Mouse (Mus musculus) embryo, embryonic 10 days (tissue): ENCODE data around the gene Pgm2.

ENCODE experiments used
- DNase-seq: peaks from one replicate; pipeline ENCODE4 v3.0.0-alpha.2; 2015; ENCODE audit warnings: low spot score

The Pgm2 gene

DNA sequence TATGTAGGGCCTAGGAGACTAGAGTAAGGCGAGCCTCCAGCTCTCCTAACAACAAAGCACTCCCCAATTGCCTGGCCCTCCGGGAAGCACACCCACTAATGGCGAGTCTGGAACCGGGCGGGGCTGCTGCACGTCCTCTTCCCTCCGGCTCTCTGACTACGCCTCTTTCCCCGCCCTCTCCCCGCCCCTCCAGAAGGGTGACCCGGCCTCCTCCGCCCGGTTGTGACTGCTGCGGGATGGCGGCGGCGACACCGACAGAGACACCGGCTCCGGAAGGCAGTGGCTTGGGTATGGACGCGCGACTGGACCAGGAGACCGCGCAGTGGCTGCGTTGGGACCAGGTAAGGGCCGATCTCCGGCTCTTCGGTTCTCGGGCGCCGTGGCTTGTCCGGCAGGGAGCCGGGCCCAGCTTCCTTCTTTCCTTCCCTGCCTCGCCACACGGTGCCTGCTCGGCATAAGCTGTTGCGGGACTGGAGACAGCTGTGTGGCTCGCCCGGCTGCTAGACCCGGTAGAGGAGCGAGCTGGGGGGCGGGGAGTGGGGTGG lies at the start of gene Pgm2:
Gene Pgm2, plus strand, starts transcription at position 203 of the 545 bp plus-strand sequence.
- peak; percentile 88 for DNase-seq

DNA sequence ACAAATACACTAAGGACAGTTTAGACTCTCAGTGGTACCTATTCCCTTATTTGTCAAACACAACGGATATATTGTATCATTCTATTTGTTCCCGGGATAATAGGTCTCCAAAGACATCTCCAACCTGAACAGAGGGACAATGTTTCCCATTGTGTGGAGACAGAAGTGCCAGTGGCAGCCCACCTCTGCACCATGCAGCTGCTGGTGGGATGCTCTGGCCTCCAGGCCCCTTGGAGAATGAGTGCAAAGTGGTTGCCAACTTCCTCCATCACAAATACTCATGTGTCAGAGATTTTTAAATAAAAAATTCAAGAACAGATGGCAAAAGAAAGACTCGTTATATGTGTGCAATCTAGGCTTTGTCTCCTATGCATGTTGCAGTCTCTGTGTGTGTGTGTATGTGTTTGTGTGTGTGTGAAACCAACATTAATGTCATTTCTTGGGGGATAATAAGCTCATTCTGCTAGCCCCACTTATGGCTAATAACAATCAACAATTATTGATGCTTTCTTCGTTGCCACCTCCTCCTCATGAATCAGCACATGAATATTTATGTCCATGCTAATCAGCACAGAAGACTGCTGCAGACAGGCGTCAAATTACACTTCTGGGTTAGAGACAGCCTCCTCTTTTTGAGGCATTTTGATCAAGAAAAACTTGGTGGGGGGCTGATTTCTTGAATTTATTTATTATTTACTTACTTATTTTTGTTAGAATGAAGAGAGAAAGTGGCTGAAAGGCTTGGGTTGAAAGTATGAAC lies 48.9 kb upstream of the Pgm2 start:
- DNase-seq, result no peak

DNA sequence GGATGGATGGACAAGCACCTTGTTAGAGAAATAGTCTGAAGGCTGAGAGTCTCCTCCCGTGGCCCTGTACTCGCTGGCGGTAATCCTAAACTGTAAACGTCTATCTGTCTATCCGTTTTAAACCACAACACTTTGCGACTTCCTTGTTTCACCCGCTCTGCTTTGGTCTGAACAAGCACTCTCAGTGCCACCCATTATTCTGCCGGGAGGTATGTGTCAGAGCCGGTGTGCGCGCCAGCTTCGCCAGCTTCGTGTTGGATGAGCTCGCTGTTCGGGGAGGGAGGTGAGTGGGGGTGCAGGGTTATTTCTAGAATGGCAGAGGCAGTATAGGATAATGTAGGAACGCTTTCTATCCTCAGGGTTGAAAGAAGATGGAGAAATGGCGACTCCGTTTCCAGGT lies 48.0 kb upstream of the Pgm2 start:
- no peak for DNase-seq

GRCm38 (mm10) chr5:64045502-64045901 lies 47.2 kb upstream of the Pgm2 start:
- no peak for DNase-seq

- no peak for DNase-seq
Observed at GRCm38 (mm10) chr5:64046995-64047394, 45.8 kb upstream of the Pgm2 start.

- no peak for DNase-seq
Observed at GRCm38 (mm10) chr5:64047921-64048320, 44.8 kb upstream of the Pgm2 start.

- DNase-seq, result no peak
Observed at GRCm38 (mm10) chr5:64048605-64049004, 44.1 kb upstream of the Pgm2 start.

DNA sequence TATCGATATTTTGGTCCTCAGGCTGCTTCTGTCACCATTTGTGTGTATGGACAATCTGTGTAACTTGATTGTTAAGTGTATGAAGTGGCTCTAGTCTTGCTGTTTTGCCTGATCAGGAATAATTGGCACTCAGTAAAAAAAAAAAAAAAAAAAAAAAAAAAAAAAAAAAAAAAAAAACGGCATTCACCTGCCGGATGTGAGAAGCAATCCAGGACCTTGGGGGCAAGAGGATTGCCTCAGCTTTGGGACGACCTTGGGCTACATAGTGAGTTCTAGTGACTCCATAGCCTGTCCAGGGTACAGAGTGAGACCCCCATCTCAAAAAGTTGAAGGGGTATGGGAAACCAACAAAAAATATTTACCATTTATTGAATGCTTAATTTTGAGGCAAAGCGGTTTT lies 43.5 kb upstream of the Pgm2 start:
- no peak for DNase-seq

- no peak for DNase-seq
Observed at GRCm38 (mm10) chr5:64053010-64053409, 39.7 kb upstream of the Pgm2 start.

- DNase-seq, result no peak
Observed at GRCm38 (mm10) chr5:64056210-64056609, 36.5 kb upstream of the Pgm2 start.

- no peak for DNase-seq
Observed at GRCm38 (mm10) chr5:64060881-64061280, 31.9 kb upstream of the Pgm2 start.

DNA sequence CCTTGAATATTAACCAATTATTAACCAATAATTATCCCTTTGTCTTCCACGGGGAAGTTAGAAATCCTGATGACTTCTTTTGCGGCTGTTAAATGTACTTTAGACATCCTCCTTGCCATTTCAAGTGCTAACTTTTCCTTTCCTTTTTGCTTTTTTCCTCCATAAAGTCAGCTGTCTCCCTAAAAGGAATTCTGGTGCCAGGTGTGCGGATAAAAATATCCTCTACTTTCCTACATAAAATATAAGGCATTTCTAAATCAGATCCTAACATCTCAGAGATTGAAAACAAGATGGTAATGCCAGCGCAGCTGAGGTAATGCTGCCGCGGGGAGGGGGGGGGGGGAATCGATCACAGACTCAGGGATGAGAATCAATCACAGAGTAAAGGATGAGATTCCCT lies 31.1 kb upstream of the Pgm2 start:
- no peak for DNase-seq

- DNase-seq, result no peak
Observed at GRCm38 (mm10) chr5:64062882-64063621, 29.7 kb upstream of the Pgm2 start.

DNA sequence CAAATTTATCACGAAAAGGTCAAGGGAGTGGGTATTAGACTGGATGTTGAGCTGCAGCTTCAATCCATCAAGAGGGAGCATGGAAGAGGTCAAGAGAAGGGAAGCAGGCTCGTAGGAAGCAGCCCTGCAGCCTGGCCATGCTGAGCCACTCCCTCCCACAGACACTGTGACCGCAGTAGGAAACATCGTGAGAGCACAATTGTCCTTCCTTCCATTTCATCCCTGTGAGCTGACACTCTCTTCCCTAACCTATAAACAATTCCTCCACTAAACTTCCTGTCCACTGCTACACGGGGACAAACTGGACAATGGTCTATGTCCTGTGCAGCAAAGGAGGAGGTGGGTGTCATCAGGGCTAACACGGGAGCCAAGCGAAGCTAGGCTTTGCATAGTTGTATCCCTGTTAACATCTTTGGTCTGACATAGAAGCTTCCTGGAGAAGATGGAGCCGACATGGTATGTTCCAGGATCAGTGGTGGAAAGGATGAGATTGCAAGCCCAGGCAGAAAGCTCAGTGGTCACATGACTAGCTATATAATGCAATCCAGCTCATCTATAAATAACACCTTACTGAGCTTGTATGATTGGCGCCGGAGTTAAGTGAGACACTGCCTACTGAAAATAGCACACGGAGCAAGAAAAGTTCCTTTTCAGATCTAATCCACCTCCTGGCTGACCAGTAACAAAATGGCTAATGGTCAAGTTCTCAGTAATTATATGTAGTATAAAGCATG lies 29.0 kb upstream of the Pgm2 start:
- no peak for DNase-seq

- no peak for DNase-seq
Observed at GRCm38 (mm10) chr5:64064401-64064800, 28.3 kb upstream of the Pgm2 start.

GRCm38 (mm10) chr5:64065497-64066046 lies 27.2 kb upstream of the Pgm2 start:
- no peak for DNase-seq

GRCm38 (mm10) chr5:64066159-64066558 lies 26.6 kb upstream of the Pgm2 start:
- DNase-seq, result no peak

GRCm38 (mm10) chr5:64067576-64067975 lies 25.2 kb upstream of the Pgm2 start:
- no peak for DNase-seq

DNA sequence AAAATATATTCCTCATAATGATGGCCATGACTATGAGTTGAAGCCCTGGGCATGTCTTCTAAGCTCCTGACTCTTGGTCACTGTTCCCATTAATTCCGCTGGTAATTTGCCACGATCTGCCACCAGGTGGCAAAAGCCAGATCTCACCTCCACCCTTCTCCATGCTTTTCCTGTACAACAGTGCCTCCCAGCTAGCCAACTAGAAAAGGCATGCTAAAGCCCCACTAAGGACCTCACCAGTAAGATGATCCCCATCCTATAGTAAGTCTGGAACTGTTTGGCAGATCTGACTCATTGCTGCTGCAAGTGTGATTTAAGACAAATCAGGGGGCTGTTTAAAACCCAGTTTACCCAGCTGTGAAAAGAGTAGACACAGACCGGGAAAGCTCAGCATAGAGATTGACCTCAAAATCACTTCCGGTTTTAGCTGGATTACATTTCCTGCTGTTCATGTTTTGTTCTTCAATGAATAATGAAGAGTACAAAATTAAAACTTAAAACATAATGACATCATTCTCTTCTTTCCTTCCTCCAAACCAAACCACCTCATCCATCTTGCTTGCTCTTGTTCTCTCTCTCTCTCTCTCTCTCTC lies 22.6 kb upstream of the Pgm2 start:
- peak; percentile 83 for DNase-seq

GRCm38 (mm10) chr5:64070742-64071476 lies 21.8 kb upstream of the Pgm2 start:
- DNase-seq, result no peak

- DNase-seq, result no peak
Observed at GRCm38 (mm10) chr5:64074455-64074854, 18.3 kb upstream of the Pgm2 start.
